Mouse (Mus musculus): ENCODE data around the gene Tenm1.

The Tenm1 gene

GRCm38 (mm10) chrX:43428855-43429263, at the start of gene Tenm1:
Tenm1 (minus strand) TSS chrX:43429126.
- no peak for DNase-seq

- DNase-seq, result no peak
These were observed 38.4 kb upstream of the Tenm1 start for GRCm38 (mm10) chrX:43467311-43467710.

GRCm38 (mm10) chrX:43430581-43430980, 1.7 kb upstream of the Tenm1 start:
- DNase-seq, result no peak

- DNase-seq, result no peak
These were observed 1.1 kb upstream of the Tenm1 start for GRCm38 (mm10) chrX:43429982-43430531.

- DNase-seq, result no peak
These were observed 411 bp upstream of the Tenm1 start for GRCm38 (mm10) chrX:43429337-43429736.

- no peak for DNase-seq
These were observed 963 bp downstream of the Tenm1 start for GRCm38 (mm10) chrX:43427961-43428365.

GRCm38 (mm10) chrX:43427111-43427510, 1.8 kb downstream of the Tenm1 start:
- DNase-seq, result no peak

- no peak for DNase-seq
These were observed 31.0 kb downstream of the Tenm1 start for GRCm38 (mm10) chrX:43397957-43398356.

GRCm38 (mm10) chrX:43388106-43388505, 40.8 kb downstream of the Tenm1 start:
- DNase-seq, result no peak

GRCm38 (mm10) chrX:43372526-43372925, 56.4 kb downstream of the Tenm1 start:
- no peak for DNase-seq

- DNase-seq, result no peak
These were observed 109.6 kb downstream of the Tenm1 start for GRCm38 (mm10) chrX:43319351-43319750.

GRCm38 (mm10) chrX:43317801-43318520, 111.0 kb downstream of the Tenm1 start:
- no peak for DNase-seq

- DNase-seq, result no peak
These were observed 193.1 kb downstream of the Tenm1 start for GRCm38 (mm10) chrX:43235844-43236243.

- no peak for DNase-seq
These were observed 223.9 kb downstream of the Tenm1 start for GRCm38 (mm10) chrX:43205003-43205402.

- no peak for DNase-seq
These were observed 226.6 kb downstream of the Tenm1 start for GRCm38 (mm10) chrX:43202249-43202783.

- no peak for DNase-seq
These were observed 246.0 kb downstream of the Tenm1 start for GRCm38 (mm10) chrX:43182975-43183374.

GRCm38 (mm10) chrX:43151561-43151960, 277.4 kb downstream of the Tenm1 start:
- no peak for DNase-seq

GRCm38 (mm10) chrX:43129696-43130095, 299.2 kb downstream of the Tenm1 start:
- no peak for DNase-seq

- DNase-seq, result no peak
These were observed 306.4 kb downstream of the Tenm1 start for GRCm38 (mm10) chrX:43122491-43122890.

GRCm38 (mm10) chrX:43122001-43122400, 306.9 kb downstream of the Tenm1 start:
- no peak for DNase-seq

GRCm38 (mm10) chrX:42986100-42986499, 442.8 kb downstream of the Tenm1 start:
- DNase-seq, result no peak

- no peak for DNase-seq
These were observed 455.4 kb downstream of the Tenm1 start for GRCm38 (mm10) chrX:42973562-42973961.

GRCm38 (mm10) chrX:42967611-42968010, 461.3 kb downstream of the Tenm1 start:
- DNase-seq, result no peak

GRCm38 (mm10) chrX:42861731-42862130, 567.2 kb downstream of the Tenm1 start:
- DNase-seq, result no peak

- DNase-seq, result no peak
These were observed 647.4 kb downstream of the Tenm1 start for GRCm38 (mm10) chrX:42781566-42781965.
